Mouse (Mus musculus) frontal cortex, postnatal 25 days (tissue): ENCODE measurements around the gene Arhgef3.

Experiments
- DNase-seq, 2 experiments: peaks; one replicate each; pipeline ENCODE4 v3.0.0; 2022; ENCODE audit warnings: low spot score in 2 of 2

Arhgef3 gene

GRCm38 (mm10) chr14:27371669-27372076, 257.0 kb downstream of the Arhgef3 start:
- DNase-seq = no peak

- no peak for DNase-seq
Observed at GRCm38 (mm10) chr14:27373498-27373897, 258.8 kb downstream of the Arhgef3 start.

- DNase-seq = no peak
Observed at GRCm38 (mm10) chr14:27376115-27376648, 261.5 kb downstream of the Arhgef3 start.

- DNase-seq = no peak
Observed at GRCm38 (mm10) chr14:27378669-27379068, 264.0 kb downstream of the Arhgef3 start.

GRCm38 (mm10) chr14:27379404-27379803, 264.7 kb downstream of the Arhgef3 start:
- DNase-seq = no peak

- no peak for DNase-seq
Observed at GRCm38 (mm10) chr14:27381459-27381858, 266.8 kb downstream of the Arhgef3 start.

- no peak for DNase-seq
Observed at GRCm38 (mm10) chr14:27383321-27383830, 268.7 kb downstream of the Arhgef3 start.

GRCm38 (mm10) chr14:27384143-27384542, 269.4 kb downstream of the Arhgef3 start:
- DNase-seq = no peak

GRCm38 (mm10) chr14:27388616-27389015, 273.9 kb downstream of the Arhgef3 start:
- no peak for DNase-seq

- no peak for DNase-seq
Observed at GRCm38 (mm10) chr14:27389722-27390121, 275.0 kb downstream of the Arhgef3 start.

- no peak for DNase-seq
Observed at GRCm38 (mm10) chr14:27390663-27391062, 276.0 kb downstream of the Arhgef3 start.

GRCm38 (mm10) chr14:27391776-27392308, 277.1 kb downstream of the Arhgef3 start:
- no peak for DNase-seq

GRCm38 (mm10) chr14:27392660-27393059, 278.0 kb downstream of the Arhgef3 start:
- no peak for DNase-seq

GRCm38 (mm10) chr14:27393806-27394205, 279.1 kb downstream of the Arhgef3 start:
- DNase-seq = no peak

GRCm38 (mm10) chr14:27396424-27396823, 281.7 kb downstream of the Arhgef3 start:
- DNase-seq = no peak

GRCm38 (mm10) chr14:27397526-27397925, 282.8 kb downstream of the Arhgef3 start:
- DNase-seq = no peak

GRCm38 (mm10) chr14:27400495-27400894, 285.8 kb downstream of the Arhgef3 start:
- no peak for DNase-seq

- DNase-seq = no peak
Observed at GRCm38 (mm10) chr14:27401717-27402278, 287.1 kb downstream of the Arhgef3 start.

- no peak for DNase-seq
Observed at GRCm38 (mm10) chr14:27402332-27403250, 287.9 kb downstream of the Arhgef3 start.

GRCm38 (mm10) chr14:27405452-27405851, 290.8 kb downstream of the Arhgef3 start:
- no peak for DNase-seq

- DNase-seq = no peak
Observed at GRCm38 (mm10) chr14:27405947-27406346, 291.2 kb downstream of the Arhgef3 start.

GRCm38 (mm10) chr14:27408240-27408639, 293.5 kb downstream of the Arhgef3 start:
- no peak for DNase-seq
